39 mouse cellular contexts compared by ENCODE assay signal in the genomic region with DNA sequence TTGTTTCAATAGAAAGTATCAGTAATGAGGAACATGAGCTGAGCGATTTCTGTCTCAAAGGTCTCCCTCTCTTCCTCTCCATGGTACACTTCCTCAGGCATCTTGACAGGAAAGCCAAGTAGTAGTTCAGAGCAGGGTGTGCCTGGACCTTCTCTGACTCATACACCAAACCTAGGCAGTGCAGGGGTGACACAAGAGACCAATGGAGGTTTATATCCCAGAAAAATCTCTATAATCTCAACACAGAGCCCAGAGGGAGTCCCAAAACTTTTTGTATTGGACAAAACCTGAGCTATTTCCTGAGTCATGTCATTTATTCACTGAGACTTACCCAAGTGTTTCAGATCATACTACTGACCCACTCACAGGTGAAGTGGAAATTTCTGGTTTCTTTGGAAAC. TPM values are rescaled to one million over a fixed set of nuclear protein-coding genes. Genes with fewer than 3 reads are reported as not detected.
"Had no signal": no experiment of that assay in that cellular context is flagged by ENCODE, and none has a peak within 500 bp of the region (broad histone marks: within the 10 kb centered on the region; RNA-seq: fewer than 3 reads in every experiment).

A gene (minus strand): TSS at position 101 of the 400 bp plus-strand sequence.

- ATAC-seq: forebrain, embryonic 13.5 days; forebrain, embryonic 14.5 days; forebrain, embryonic 15.5 days; forebrain, embryonic 16.5 days; forebrain, postnatal 0 days had no signal

- H3K36me3 ChIP-seq: embryonic facial prominence, embryonic 10.5 days; embryonic facial prominence, embryonic 12.5 days; embryonic facial prominence, embryonic 13.5 days; embryonic facial prominence, embryonic 15.5 days; forebrain, embryonic 10.5 days; forebrain, embryonic 12.5 days; forebrain, embryonic 15.5 days had no signal

- H3K9me3 ChIP-seq: embryonic facial prominence, embryonic 10.5 days; embryonic facial prominence, embryonic 12.5 days; embryonic facial prominence, embryonic 13.5 days; embryonic facial prominence, embryonic 15.5 days; forebrain, embryonic 10.5 days; forebrain, embryonic 12.5 days; forebrain, embryonic 13.5 days; forebrain, embryonic 15.5 days had no signal

- H3K9ac ChIP-seq: embryonic facial prominence, embryonic 12.5 days; embryonic facial prominence, embryonic 13.5 days; embryonic facial prominence, embryonic 15.5 days; forebrain, embryonic 12.5 days; forebrain, embryonic 13.5 days; forebrain, embryonic 15.5 days; forebrain, postnatal 0 days had no signal

- DNase-seq: cerebellum, adult 2 months; cerebellum, adult 8-10 months; cerebellum, adult 9-10 months; cerebellum, adult 9-11 months; cerebellum, postnatal 10 days; cerebellum, postnatal 14 days; cerebellum, postnatal 25 days; cerebellum, postnatal 36 days; embryo, embryonic 11 days; forebrain, postnatal 0 days; gastrocnemius, adult 2 months; gastrocnemius, postnatal 10 days; gastrocnemius, postnatal 14 days; gastrocnemius, postnatal 25 days; gastrocnemius, postnatal 36 days; heart, adult 18-20 months; heart, adult 2 months had no signal

- H3K4me2 ChIP-seq: embryonic facial prominence, embryonic 12.5 days; embryonic facial prominence, embryonic 13.5 days; embryonic facial prominence, embryonic 15.5 days; forebrain, embryonic 12.5 days; forebrain, embryonic 13.5 days; forebrain, embryonic 15.5 days had no signal

- H3K4me3 ChIP-seq: embryonic facial prominence, embryonic 10.5 days; embryonic facial prominence, embryonic 12.5 days; embryonic facial prominence, embryonic 13.5 days; embryonic facial prominence, embryonic 15.5 days; erythroblast, embryonic 14.5 days; forebrain, embryonic 10.5 days; forebrain, embryonic 12.5 days; forebrain, embryonic 13.5 days; forebrain, embryonic 15.5 days; gastrocnemius, adult 2 months; heart, adult 2 months had no signal

- H3K27ac ChIP-seq: embryonic facial prominence, embryonic 10.5 days; embryonic facial prominence, embryonic 12.5 days; embryonic facial prominence, embryonic 13.5 days; embryonic facial prominence, embryonic 15.5 days; forebrain, embryonic 10.5 days; forebrain, embryonic 12.5 days; forebrain, embryonic 13.5 days; forebrain, embryonic 15.5 days; gastrocnemius, adult 2 months; heart, adult 2 months had no signal

- H3K4me1 ChIP-seq: embryonic facial prominence, embryonic 10.5 days; embryonic facial prominence, embryonic 12.5 days; embryonic facial prominence, embryonic 13.5 days; embryonic facial prominence, embryonic 15.5 days; forebrain, embryonic 10.5 days; forebrain, embryonic 12.5 days; forebrain, embryonic 13.5 days; forebrain, embryonic 15.5 days had no signal

- H3K27me3 ChIP-seq: embryonic facial prominence, embryonic 12.5 days; embryonic facial prominence, embryonic 13.5 days; embryonic facial prominence, embryonic 15.5 days; forebrain, embryonic 12.5 days; forebrain, embryonic 13.5 days; forebrain, embryonic 15.5 days had no signal

RNA-seq across cellular contexts. Expression of the gene that starts here (rescaled TPM):
- total RNA-seq: common myeloid progenitor, adult 5-6 weeks; forebrain, postnatal 0 days; gastrocnemius, adult 18-20 months; gastrocnemius, adult 2 months; gastrocnemius, adult 8-10 months; gastrocnemius, postnatal 10 days; gastrocnemius, postnatal 14 days; gastrocnemius, postnatal 25 days; gastrocnemius, postnatal 36 days; gastrocnemius, postnatal 4 days; granulocyte monocyte progenitor cell, adult 5-6 weeks; heart, adult 18-20 months; heart, adult 2 months; heart, adult 8-10 months had no signal
- polyA plus RNA-seq: cerebellum, adult 2 months; cortical plate, adult 2 months; embryonic facial prominence, embryonic 10.5 days; embryonic facial prominence, embryonic 11.5 days; embryonic facial prominence, embryonic 12.5 days; embryonic facial prominence, embryonic 13.5 days; embryonic facial prominence, embryonic 14.5 days; embryonic facial prominence, embryonic 15.5 days; erythroblast, embryonic 14.5 days; forebrain, embryonic 10.5 days; forebrain, embryonic 11.5 days; forebrain, embryonic 12.5 days; forebrain, embryonic 13.5 days; forebrain, embryonic 14.5 days; forebrain, embryonic 15.5 days; forebrain, embryonic 16.5 days; forebrain, postnatal 0 days; gonadal fat pad, adult 2 months; heart, adult 2 months had no signal
